Mouse (Mus musculus) cerebellum, adult 2 months (tissue): ENCODE results near the gene Acot13.

Experiments used
- CTCF ChIP-seq: fragments of 200-500 bp; IDR thresholded peaks from 2 replicates; pipeline ENCODE4 v1.5.1; 2011; ENCODE audit warnings: low read depth, mild to moderate bottlenecking, control low read depth, low read length, moderate library complexity, borderline replicate concordance; ENCODE audit not compliant: insufficient read depth
- POLR2A ChIP-seq: fragments of 200-500 bp; IDR thresholded peaks from 2 replicates; pipeline ENCODE4 v1.6.1; 2011; ENCODE audit warnings: low read length, control low read depth, borderline replicate concordance; ENCODE audit not compliant: insufficient read depth

DNA sequence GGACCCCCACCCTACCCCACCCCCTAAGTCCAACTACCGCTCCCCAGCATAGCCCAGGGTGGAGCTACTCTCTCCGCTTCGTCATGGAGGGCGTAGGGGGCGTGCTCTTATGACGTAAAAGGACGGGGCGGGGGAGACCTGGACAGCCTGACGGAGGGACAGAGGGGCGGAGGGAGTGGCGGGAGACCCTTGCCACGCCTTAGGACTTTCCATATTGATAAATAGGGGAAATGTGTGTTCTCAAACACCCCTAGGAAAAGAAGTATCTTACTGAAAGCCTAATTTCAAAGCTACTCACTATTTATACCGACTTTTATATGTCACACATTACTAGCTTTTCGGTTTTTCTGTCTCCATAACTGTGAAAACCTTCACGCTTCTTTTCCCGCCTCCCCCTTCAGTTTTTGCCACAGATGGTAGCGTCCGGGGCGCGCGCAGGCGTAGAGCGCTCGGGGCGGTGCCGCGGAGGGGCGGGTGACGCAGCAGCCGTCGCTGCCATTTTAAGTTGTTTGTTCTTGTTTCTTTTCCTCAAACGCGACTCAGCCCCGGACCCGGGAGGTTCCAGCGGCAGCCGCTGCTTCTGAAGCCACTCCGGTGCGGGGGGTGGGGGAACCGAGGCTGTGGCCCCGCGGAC is 30.5 kb downstream of the Acot13 start:
- peak; percentile 94 for TF ChIP-seq POLR2A
- TF ChIP-seq CTCF: no peak
